Mouse (Mus musculus) stomach, postnatal 0 days (tissue): ENCODE measurements around the gene Krt79. TPM values are rescaled to one million over a fixed set of nuclear protein-coding genes. Genes with fewer than 3 reads are reported as not detected.
A peak's percentile ranks its signal among the peaks of the same experiment; 100 is the strongest.

ENCODE experiments used
- ATAC-seq: fragments of 200-750 bp; cut with Nextera tagmentation; 2 replicates; pipeline ENCODE4 v1.8.0; 2017; ENCODE audit not compliant: low FRiP score, low TSS enrichment
- DNase-seq: peaks from one replicate; pipeline ENCODE4 v3.0.0-alpha.2; 2016; ENCODE audit warnings: low spot score
- H3K27ac ChIP-seq: fragments of 300-500 bp; sonication (generic); replicated peaks from 2 replicates; pipeline ENCODE4 v1.5.1; 2014; ENCODE audit warnings: mild to moderate bottlenecking, control low read depth
- H3K27me3 ChIP-seq: fragments of 300-500 bp; sonication (generic); 2 replicates; pipeline ENCODE4 v1.6.1; 2014; ENCODE audit warnings: low read length; ENCODE audit not compliant: control insufficient read depth, insufficient read depth
- H3K36me3 ChIP-seq: fragments of 300-500 bp; sonication (generic); 2 replicates; pipeline ENCODE4 v1.6.1; 2014; ENCODE audit warnings: low read length, mixed read lengths; ENCODE audit not compliant: control insufficient read depth, insufficient read depth
- H3K4me1 ChIP-seq: fragments of 300-500 bp; sonication (generic); replicated peaks from 2 replicates; pipeline ENCODE4 v1.6.1; 2014; ENCODE audit warnings: antibody characterized with exemption; ENCODE audit not compliant: control insufficient read depth, insufficient read depth
- H3K4me2 ChIP-seq: fragments of 300-500 bp; sonication (generic); replicated peaks from 2 replicates; pipeline ENCODE4 v1.6.1; 2014; ENCODE audit warnings: low read depth, mild to moderate bottlenecking, control low read depth, moderate library complexity
- H3K4me3 ChIP-seq: fragments of 300-500 bp; sonication (generic); 2 replicates; pipeline ENCODE4 v1.5.1; 2014; ENCODE audit warnings: low read depth, low read length, control low read depth
- H3K9ac ChIP-seq: fragments of 300-500 bp; sonication (generic); 2 replicates; pipeline ENCODE4 v1.6.1; 2014; ENCODE audit warnings: mild to moderate bottlenecking, low read length, control low read depth, mixed read lengths
- H3K9me3 ChIP-seq: fragments of 300-500 bp; sonication (generic); 2 replicates; pipeline ENCODE4 v1.6.1; 2016; ENCODE audit warnings: low read length; ENCODE audit not compliant: control insufficient read depth
- CTCF ChIP-seq: IDR thresholded peaks from 2 replicates; pipeline ENCODE4 v1.5.1; 2016; ENCODE audit warnings: antibody characterized with exemption, low read depth, mild to moderate bottlenecking, moderate library complexity
- EP300 ChIP-seq: optimal IDR thresholded peaks from 2 replicates; pipeline ENCODE3; 2016; ENCODE audit warnings: antibody characterized with exemption
- WGBS: fragments of 180-500 bp; shearing (Covaris S2); extraction: QIAGEN DNeasy Blood & Tissue Kit; methylation state at CpG from one replicate; pipeline ENCODE4 v1.1.7; 2014; 5-methylcytosine and 5-hydroxymethylcytosine counted together
- microRNA-seq: library from miRNA; unstranded; fragments of <30 nt; microRNA quantifications from one replicate; pipeline ENCODE4, GENCODE M21; 2016
- polyA plus RNA-seq: library from polyadenylated mRNA; unstranded; fragments of >200 nt; fragmentation: Nextera tagmentation; extraction: Ambion mirVana; gene quantifications from 2 replicates; pipeline ENCODE4 v1.2.1, GENCODE M21; 2015

The Krt79 gene
- polyA plus RNA-seq, 1 experiment from 2014 or later = 12.2 TPM

DNA sequence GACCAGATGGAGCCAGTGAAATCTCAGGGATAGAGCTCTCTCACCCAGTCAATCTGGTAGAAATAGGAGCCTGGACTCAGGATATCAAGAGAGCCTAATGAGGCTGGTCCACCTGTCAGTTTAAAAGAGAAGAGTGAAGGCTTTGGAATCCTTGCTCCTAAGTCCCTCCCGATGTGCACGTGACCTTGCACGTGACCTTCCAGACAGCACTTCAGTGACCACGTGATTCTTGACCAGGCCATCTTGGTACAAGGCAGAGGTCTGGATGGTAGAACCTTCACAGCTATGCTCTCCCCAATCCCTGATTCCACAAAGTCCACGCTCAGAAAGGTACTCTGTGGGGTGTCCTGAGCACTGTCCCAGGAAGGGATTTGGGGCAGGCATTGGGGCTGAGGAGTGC, 35.3 kb downstream of the Krt79 start:
- no peaks in the 10 kb centered on the region for H3K36me3 ChIP-seq
- no peak overlapping the region for H3K9ac ChIP-seq
- no peak overlapping the region for H3K4me2 ChIP-seq
- no peaks in the 10 kb centered on the region for H3K4me1 ChIP-seq
- H3K27me3 ChIP-seq = no peaks in the 10 kb centered on the region
- no peaks in the 10 kb centered on the region for H3K9me3 ChIP-seq
- ATAC-seq = no peak
- no peak for DNase-seq
- H3K4me3 ChIP-seq = no peak overlapping the region
- no peak overlapping the region for H3K27ac ChIP-seq
- 81% methylated on average over 5 of the region's 5 CpGs for WGBS
- TF ChIP-seq EP300 (no peak), CTCF (no peak)

DNA sequence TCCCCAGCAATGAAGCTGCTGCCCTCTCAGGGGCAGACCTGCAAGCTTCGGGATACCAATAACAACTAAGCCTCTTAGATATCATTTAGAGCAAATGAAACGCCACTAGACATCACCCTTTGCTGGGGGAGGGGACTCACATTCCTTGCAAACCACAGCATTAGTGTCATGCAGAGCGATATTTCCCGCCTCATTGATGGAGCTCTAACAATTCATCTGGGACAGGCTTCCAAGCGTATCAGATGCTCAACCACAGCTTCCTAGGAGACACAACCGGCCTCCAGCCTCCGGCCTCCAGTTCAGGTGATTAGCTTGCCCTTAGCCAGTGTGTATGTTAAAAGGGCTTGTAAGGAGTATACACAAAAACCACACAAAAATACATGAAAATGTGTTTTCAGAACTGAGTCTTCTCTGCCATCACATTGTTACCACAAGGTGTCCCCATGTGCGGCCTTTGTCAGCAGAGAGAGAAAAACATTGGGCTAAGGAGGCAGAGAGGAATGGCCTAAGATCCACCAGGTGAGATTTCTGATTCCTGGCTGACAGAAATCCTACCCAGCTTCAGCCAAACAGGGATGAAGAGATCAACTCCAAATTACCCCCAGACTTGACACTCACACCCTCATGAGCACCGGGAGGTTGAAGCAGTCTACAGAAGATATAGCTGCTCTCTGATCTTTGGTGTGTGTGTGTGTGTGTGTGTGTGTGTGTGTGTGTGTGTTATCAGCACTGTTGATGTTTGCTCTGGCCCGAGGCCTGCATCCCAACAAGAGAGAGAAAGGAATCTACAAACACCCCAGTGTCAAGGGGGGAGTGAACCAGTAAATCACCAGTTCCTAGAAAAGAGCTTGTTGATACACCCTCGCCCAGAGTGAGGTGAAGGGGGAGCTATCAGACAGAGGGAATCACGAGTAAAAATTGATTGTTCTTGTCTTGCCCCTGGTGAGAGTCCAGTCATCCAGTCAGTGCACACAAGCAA, 37.7 kb downstream of the Krt79 start:
- TF ChIP-seq CTCF (peak; percentile 71), EP300 (no peak)
- WGBS = 49% methylated on average over 12 of the region's 12 CpGs
- peak; percentile 60; the same call in 1 of the 2 replicates for ATAC-seq

DNA sequence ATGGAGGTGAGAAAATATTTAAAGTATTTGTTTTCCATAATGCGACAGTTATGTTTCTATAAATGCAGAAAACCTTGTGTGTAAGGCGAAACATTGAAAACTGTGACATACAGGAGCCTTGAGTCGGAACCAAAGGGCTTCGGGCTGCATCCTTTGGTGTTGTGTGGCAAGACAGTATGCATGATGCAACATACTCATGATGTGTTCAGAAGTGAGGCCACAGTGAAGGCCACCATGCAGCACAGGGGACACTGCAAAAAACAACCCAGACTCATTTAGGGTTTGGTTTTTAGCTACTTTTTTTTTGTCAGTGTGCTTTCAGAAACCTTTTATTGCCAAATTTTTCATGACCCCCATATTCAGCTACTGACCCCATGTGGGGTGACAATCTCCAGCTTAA, 44.9 kb downstream of the Krt79 start:
- no peak for ATAC-seq
- H3K9ac ChIP-seq = no peak overlapping the region
- H3K27ac ChIP-seq = no peak overlapping the region
- WGBS = 96% methylated on average over 4 of the region's 4 CpGs
- H3K27me3 ChIP-seq = no peaks in the 10 kb centered on the region
- H3K9me3 ChIP-seq = no peaks in the 10 kb centered on the region
- no peaks in the 10 kb centered on the region for H3K36me3 ChIP-seq
- no peak for DNase-seq
- no peak for TF ChIP-seq EP300
- TF ChIP-seq CTCF = no peak
- no peaks in the 10 kb centered on the region for H3K4me1 ChIP-seq
- H3K4me3 ChIP-seq = no peak overlapping the region
- no peak overlapping the region for H3K4me2 ChIP-seq

More for the DNA sequence above, 37.7 kb downstream of the Krt79 start:
- no peaks in the 10 kb centered on the region for H3K27me3 ChIP-seq
- peak; percentile 28 for DNase-seq
- H3K4me3 ChIP-seq = no peak overlapping the region
- no peak overlapping the region for H3K9ac ChIP-seq
- H3K9me3 ChIP-seq = no peaks in the 10 kb centered on the region
- H3K27ac ChIP-seq = no peak overlapping the region
- no peak overlapping the region for H3K4me2 ChIP-seq
- no peaks in the 10 kb centered on the region for H3K36me3 ChIP-seq
- no peaks in the 10 kb centered on the region for H3K4me1 ChIP-seq

DNA sequence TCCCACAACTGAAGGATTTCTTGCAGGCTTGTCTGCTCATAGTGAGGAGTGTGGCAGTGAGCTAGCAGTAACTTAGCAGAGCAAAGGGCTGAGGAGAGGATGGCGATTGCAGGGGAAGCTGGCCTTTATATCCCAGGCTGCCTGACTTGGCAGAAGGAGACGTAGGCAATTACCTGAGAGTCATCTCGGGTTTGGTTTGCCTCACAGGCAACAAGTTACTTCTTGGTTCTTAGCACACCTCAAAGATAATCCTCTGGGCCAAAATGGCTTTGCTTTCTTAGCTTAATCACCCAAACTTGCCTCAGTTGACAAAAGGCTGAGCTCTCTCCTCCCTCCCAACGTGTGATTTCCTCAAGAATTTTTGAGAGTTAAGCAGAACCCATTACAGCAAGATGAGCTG, 47.3 kb downstream of the Krt79 start, which contains the start of gene Krt76:
Gene Krt76, minus strand, starts transcription at position 101 of the 400 bp plus-strand sequence.
- Histone ChIP-seq H3K27ac (no peak within 1 kb of the TSS), H3K9me3 (no peaks in the 10 kb centered on the region), H3K4me3 (no peak within 1 kb of the TSS), H3K9ac (no peak within 1 kb of the TSS), H3K4me2 (no peak within 1 kb of the TSS), H3K27me3 (no peaks in the 10 kb centered on the region), H3K36me3 (no peaks in the 10 kb centered on the region), H3K4me1 (no peaks in the 10 kb centered on the region)
- DNase-seq = no peak
- TF ChIP-seq CTCF (no peak), EP300 (no peak)
- no peak for ATAC-seq
- 50% methylated on average over 4 of the region's 4 CpGs for WGBS

DNA sequence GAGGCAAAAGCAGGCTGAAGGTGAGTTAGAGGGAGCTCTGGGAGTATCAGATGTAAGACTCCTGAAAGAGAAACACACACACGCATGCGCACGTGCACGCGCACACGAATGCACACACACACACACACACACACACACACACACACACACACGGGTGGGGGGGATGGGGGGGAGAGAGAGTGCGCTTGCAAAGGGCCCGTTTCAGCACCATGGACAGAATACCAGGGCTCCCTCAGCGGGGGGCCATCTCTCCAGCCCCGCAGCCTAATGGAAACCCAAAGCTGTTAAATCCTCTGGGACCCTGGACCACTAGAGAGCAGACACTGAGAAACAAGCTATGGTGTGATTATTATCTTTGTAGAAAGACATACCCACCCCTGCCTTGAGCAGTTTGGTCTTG, 60.3 kb downstream of the Krt79 start:
- WGBS = 22% methylated on average over 11 of the region's 11 CpGs
- peak; percentile 54 for DNase-seq

More for the DNA sequence above, 60.3 kb downstream of the Krt79 start:
- Histone ChIP-seq H3K27me3 (no peaks in the 10 kb centered on the region), H3K36me3 (no peaks in the 10 kb centered on the region), H3K9me3 (no peaks in the 10 kb centered on the region), H3K27ac (no peak overlapping the region), H3K9ac (no peak overlapping the region), H3K4me2 (no peak overlapping the region), H3K4me1 (no peaks in the 10 kb centered on the region), H3K4me3 (no peak overlapping the region)
- TF ChIP-seq CTCF = no peak
- no peak for ATAC-seq

Small RNA genes within 50 kb of the gene (microRNA-seq; reads per million reads assigned to microRNA genes)
- not detected for gene Gm44356

Other genes with a start within 250 kb of the Krt79 start
- gene Krt6a, start 246.0 kb downstream of the Krt79 start, polyA plus RNA-seq = 30.7 and 42.9 TPM in 2 replicates
- gene Krt5, start 227.4 kb downstream of the Krt79 start, polyA plus RNA-seq = 504 and 557 TPM in 2 replicates
- not detected in 2 replicates for gene Krt71, start 197.2 kb downstream of the Krt79 start, polyA plus RNA-seq
- not detected in 2 replicates for gene Krt72, start 153.9 kb downstream of the Krt79 start, polyA plus RNA-seq
- not detected in 2 replicates for gene Krt73, start 138.0 kb downstream of the Krt79 start, polyA plus RNA-seq
- gene Krt2, start 122.2 kb downstream of the Krt79 start, polyA plus RNA-seq = not detected in 2 replicates
- gene Krt1, start 89.5 kb downstream of the Krt79 start, polyA plus RNA-seq = 588 and 700 TPM in 2 replicates
- 5.1 and 5.3 TPM in 2 replicates for gene Krt77, start 70.6 kb downstream of the Krt79 start, polyA plus RNA-seq
- 1.9 and 2.2 TPM in 2 replicates for gene Krt76, start 47.4 kb downstream of the Krt79 start, polyA plus RNA-seq
- gene Krt4, start 15.6 kb downstream of the Krt79 start, polyA plus RNA-seq = 4,471 and 4,814 TPM in 2 replicates
- gene Krt78, start 14.0 kb upstream of the Krt79 start, polyA plus RNA-seq = 49.3 and 73.4 TPM in 2 replicates
- 1,902 and 1,960 TPM in 2 replicates for gene Krt8, start 64.2 kb upstream of the Krt79 start, polyA plus RNA-seq
- 715 and 753 TPM in 2 replicates for gene Krt18, start 87.9 kb upstream of the Krt79 start, polyA plus RNA-seq
- gene Eif4b, start 133.4 kb upstream of the Krt79 start, polyA plus RNA-seq = 46.5 and 48.4 TPM in 2 replicates
- 11.9 and 15.5 TPM in 2 replicates for gene Tns2, start 160.1 kb upstream of the Krt79 start, polyA plus RNA-seq
- 28.5 and 29.0 TPM in 2 replicates for gene Spryd3, start 195.9 kb upstream of the Krt79 start, polyA plus RNA-seq
- gene Igfbp6, start 204.0 kb upstream of the Krt79 start, polyA plus RNA-seq = 30.6 and 39.5 TPM in 2 replicates
- 5.9 and 6.0 TPM in 2 replicates for gene Soat2, start 210.2 kb upstream of the Krt79 start, polyA plus RNA-seq